Mouse (Mus musculus) MEL-GATA-1-ER (cell line): Measurements from ENCODE around the gene Map4k2.

Experiments
- DNase-seq: peaks from one replicate; pipeline ENCODE4 v3.0.0-alpha.2; 2012; ENCODE audit warnings: low read depth; ENCODE audit errors: extremely low read depth

Gene Map4k2

DNA sequence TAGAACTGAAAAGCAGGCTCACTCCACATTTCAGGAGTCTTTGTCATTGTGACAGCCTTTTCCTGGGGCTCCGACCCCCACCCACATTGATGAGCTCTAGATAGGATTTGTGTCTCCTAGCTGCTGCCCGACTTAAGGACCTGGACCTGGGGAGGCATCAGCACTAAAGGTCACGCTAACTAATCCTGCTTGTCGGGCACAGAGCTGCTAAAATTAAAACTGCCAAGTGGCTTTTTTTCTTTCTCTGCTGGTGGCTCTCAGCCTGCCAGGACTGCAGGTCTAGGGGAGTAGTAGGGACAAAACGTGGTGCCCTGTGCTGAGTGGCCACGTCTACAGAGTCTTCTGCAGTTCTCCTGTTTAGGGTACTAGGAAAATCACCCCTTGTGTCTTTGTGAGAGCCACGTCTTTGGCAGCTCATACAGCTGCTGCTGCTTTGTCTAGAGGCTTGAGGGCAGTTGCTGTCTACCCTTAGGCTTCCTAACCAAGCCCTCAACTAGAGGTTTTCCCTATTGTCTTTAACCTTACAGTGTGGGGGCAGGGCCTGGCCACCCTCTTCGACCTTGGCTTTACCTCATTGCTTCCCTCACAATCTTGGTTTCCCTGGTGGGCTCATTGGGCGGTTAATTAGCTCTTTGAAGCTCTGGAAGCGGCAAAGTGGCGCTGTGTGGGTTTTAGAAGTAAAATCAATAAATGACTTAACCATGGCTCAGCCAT is 36.5 kb downstream of the Map4k2 start:
- DNase-seq, result no peak

GRCm38 (mm10) chr19:6380411-6381166 is 39.7 kb downstream of the Map4k2 start:
- DNase-seq, result no peak

GRCm38 (mm10) chr19:6381238-6381637 is 40.3 kb downstream of the Map4k2 start:
- no peak for DNase-seq

- no peak for DNase-seq
Observed at GRCm38 (mm10) chr19:6382323-6382924, 41.5 kb downstream of the Map4k2 start.

DNA sequence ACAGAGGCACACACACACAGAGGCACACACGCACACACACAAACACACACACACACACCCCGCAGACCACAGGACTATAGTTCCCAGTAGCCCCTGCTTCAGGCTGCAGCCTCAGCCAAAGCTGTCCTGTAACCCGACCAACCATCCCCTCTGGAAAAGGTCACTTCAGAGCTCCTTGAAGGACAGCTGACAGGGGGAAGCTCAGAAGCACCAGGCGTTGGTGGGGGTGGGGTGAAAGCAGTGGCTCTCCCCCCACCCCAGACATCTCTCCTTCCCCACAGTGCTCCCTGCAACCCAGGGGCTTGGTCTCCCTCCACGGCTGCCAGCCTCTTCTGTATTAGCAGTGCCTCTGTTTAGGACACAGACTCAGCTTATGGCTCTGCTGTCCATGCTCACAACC is 42.5 kb downstream of the Map4k2 start:
- DNase-seq, result no peak

GRCm38 (mm10) chr19:6384128-6384527 is 43.2 kb downstream of the Map4k2 start, which contains the start of gene Pygm:
Pygm (plus strand) TSS chr19:6384399.
- DNase-seq, result no peak

GRCm38 (mm10) chr19:6384954-6385353 is 44.0 kb downstream of the Map4k2 start:
- DNase-seq, result no peak

- no peak for DNase-seq
Observed at GRCm38 (mm10) chr19:6385419-6385818, 44.5 kb downstream of the Map4k2 start.

DNA sequence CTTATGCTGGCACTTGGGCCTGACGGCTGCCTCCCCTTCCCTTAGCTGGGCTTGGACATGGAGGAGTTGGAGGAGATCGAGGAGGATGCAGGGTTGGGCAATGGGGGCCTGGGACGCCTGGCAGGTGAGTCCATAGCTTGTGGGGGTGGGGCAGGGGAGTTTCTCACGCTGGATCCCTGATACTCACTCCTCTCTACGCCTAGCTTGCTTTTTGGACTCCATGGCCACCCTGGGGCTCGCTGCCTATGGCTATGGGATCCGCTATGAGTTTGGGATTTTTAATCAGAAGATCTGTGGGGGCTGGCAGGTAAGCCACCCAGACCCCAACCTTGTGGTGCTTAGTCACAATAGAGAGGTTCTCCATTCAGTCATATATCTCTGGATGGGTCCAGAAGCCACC is 44.9 kb downstream of the Map4k2 start:
- no peak for DNase-seq

GRCm38 (mm10) chr19:6386234-6386633 is 45.3 kb downstream of the Map4k2 start:
- no peak for DNase-seq

DNA sequence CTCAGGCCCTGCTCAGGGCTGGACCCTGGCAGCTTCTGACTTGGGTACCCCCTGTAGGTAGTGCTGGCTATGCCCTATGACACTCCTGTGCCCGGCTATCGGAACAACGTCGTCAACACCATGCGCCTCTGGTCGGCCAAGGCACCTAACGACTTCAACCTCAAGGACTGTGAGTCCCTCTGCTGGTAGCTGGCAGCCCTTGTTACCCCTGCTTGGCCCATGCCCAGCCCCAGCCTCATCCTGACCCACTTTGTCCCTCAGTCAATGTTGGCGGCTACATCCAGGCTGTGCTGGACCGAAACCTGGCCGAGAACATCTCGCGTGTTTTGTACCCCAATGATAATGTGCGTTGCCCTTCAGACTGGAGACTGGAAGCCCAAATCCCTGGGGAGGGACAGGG is 47.1 kb downstream of the Map4k2 start:
- no peak for DNase-seq

GRCm38 (mm10) chr19:6389803-6390202 is 48.9 kb downstream of the Map4k2 start:
- DNase-seq, result no peak

GRCm38 (mm10) chr19:6390251-6390650 is 49.3 kb downstream of the Map4k2 start:
- no peak for DNase-seq

- no peak for DNase-seq
Observed at GRCm38 (mm10) chr19:6392743-6393393, 51.9 kb downstream of the Map4k2 start.

- no peak for DNase-seq
Observed at GRCm38 (mm10) chr19:6393637-6394036, 52.7 kb downstream of the Map4k2 start.

DNA sequence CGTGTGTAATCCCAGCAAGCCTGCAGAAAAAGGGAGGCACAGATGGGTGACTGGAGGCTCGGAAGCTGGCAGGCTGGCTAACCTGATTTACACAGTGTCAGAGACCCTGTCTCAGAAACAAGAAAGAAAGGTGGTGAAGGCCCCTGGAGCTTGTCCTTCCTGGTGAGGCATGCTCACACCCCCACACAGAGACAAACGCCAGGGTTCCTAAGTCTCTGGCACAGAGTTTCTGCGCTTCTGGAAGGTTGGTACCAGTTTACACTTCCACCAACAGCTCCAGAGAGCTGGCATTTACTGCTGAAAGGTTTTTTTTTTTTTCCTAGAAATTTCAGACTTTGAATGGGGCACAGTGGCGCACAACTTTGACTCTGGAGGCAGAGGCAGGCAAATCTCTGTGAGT is 55.3 kb downstream of the Map4k2 start:
- no peak for DNase-seq

- DNase-seq, result no peak
Observed at GRCm38 (mm10) chr19:6397582-6398249, 56.8 kb downstream of the Map4k2 start.

- DNase-seq, result peak; percentile 46
Observed at GRCm38 (mm10) chr19:6398447-6399284, 57.7 kb downstream of the Map4k2 start.

DNA sequence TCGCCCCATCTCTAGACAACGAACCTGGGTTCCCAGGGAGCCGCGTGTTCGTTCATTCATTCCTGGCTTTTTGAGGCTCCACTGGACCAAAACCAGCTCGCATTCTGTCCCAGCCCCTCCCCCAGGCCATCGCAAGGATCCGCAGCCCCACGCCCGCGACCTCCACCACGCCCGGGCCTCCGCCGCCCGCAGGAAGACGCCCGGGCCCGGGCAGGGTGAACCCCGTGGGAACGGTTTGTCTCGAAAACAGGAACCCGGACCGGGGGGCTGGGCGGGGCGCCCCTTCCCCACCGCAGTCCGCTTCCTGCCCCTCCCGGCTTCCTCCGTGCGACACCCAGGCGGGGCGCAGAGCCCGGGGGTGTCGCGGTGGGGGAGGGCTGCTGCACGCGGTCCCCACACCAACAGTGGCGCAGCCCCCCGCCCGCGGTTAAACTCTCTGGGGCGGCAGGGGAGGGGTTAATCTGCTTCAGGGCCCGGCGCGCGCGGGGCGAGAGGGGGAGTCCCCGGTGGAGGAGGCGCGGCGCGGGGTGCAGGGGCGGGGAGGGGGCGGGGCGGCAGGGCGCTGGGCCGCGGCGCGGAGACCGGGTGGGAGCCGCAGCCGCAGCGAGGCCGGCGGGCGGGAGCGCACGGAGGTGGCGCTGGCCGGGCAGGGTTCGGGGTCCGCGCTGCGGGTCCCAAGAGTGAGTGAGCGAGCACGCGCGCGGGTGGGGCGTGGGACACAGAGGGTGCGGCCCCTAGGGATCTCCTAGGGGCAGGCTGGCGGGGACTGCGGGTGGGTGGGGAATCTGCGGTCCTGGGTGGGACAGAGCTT is 58.6 kb downstream of the Map4k2 start, which contains the start of gene Rasgrp2:
TSS of gene Rasgrp2 (plus strand) at position 56 of the 811 bp plus-strand sequence.
- no peak for DNase-seq
